Mouse (Mus musculus) cortical plate, adult 2 months (tissue): ENCODE data around the gene Plxdc1. TPM values are rescaled to one million over a fixed set of nuclear protein-coding genes. Genes with fewer than 3 reads are reported as not detected.

ENCODE experiments used
- H3K27ac ChIP-seq: fragments of 200-500 bp; 2 replicates; pipeline ENCODE4 v1.5.1; 2012; ENCODE audit warnings: low read length, control low read depth, inconsistent platforms; ENCODE audit not compliant: insufficient read depth
- H3K4me1 ChIP-seq: fragments of 200-500 bp; 2 replicates; pipeline ENCODE4 v1.6.1; 2011; ENCODE audit warnings: low read length; ENCODE audit not compliant: control insufficient read depth, insufficient read depth
- H3K4me3 ChIP-seq: fragments of 200-500 bp; 2 replicates; pipeline ENCODE4 v1.5.1; 2011; ENCODE audit warnings: mild to moderate bottlenecking, low read length, control low read depth; ENCODE audit not compliant: insufficient read depth
- CTCF ChIP-seq: fragments of 200-500 bp; IDR thresholded peaks from 2 replicates; pipeline ENCODE4 v1.5.1; 2011; ENCODE audit warnings: mild to moderate bottlenecking, control low read depth, low read length; ENCODE audit not compliant: insufficient read depth; ENCODE audit errors: extremely low read depth
- POLR2A ChIP-seq: fragments of 200-500 bp; IDR thresholded peaks from 2 replicates; pipeline ENCODE4 v1.6.1; 2011; ENCODE audit warnings: mild to moderate bottlenecking, low read length, control low read depth; ENCODE audit not compliant: insufficient read depth; ENCODE audit errors: extremely low read depth
- polyA plus RNA-seq: library from polyadenylated mRNA; depleted of rRNA; stranded (reverse); fragments of >200 nt; gene quantifications from 2 replicates; pipeline ENCODE4 v1.2.3, GENCODE M21; 2012

Gene Plxdc1
- polyA plus RNA-seq, 1 experiment = 29.2 TPM

DNA sequence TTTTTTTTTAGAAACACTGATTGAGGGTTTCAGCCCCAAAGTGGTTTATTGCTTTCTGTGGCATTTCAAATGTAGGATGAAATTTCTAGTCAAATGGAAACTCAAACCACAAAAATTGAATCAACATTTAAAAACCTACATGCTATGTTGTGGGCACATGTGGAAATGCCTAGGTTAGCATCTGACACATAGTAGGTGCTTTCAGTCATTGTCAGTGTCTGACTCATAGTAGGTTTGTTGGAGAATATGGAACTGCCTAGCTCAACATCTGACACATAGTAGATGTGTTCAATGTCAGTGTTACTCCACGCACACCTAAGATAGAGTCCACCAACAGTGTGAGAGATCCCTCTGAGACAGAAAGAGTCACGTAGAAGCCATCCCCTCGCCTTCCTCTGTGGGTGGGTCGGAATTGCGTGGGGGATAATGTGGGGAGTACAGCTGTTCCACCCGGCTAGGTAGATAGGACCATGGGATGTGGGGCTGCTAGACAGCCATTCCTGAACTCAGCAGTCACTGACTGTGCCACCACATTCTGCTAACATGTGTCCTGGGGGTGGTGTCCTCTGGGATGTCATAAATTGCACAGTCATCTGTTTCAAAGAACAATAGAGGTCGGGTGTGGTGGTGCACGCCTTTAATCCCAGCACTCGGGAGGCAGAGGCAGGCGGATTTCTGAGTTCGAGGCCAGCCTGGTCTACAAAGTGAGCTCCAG, 77.5 kb downstream of the Plxdc1 start:
- H3K4me1 ChIP-seq = no peaks in the 10 kb centered on the region
- TF ChIP-seq POLR2A = no peak
- no peak for TF ChIP-seq CTCF
- H3K27ac ChIP-seq = no peak overlapping the region
- no peak overlapping the region for H3K4me3 ChIP-seq

DNA sequence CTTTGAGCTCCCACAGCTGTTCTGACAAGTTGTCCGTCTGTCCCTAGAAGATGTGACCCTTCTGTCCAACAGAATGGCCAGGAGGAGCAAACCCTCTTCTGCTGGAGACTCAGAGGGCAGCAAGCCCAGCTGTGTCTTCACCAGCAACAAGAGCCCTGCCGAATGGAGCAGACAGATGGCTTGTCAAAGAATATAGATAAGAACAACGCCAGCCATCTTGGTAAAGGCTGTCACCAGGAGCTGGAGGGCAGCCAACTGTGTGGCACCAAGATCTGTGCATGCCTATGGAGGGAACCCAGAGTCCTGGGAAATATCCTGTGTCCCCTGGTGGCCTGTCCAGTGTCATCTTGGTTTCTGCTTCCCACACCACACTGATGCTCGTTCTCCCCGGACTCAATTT, 78.3 kb downstream of the Plxdc1 start:
- Histone ChIP-seq H3K4me1 (no peaks in the 10 kb centered on the region), H3K4me3 (no peak overlapping the region), H3K27ac (no peak overlapping the region)
- TF ChIP-seq CTCF (no peak), POLR2A (no peak)

DNA sequence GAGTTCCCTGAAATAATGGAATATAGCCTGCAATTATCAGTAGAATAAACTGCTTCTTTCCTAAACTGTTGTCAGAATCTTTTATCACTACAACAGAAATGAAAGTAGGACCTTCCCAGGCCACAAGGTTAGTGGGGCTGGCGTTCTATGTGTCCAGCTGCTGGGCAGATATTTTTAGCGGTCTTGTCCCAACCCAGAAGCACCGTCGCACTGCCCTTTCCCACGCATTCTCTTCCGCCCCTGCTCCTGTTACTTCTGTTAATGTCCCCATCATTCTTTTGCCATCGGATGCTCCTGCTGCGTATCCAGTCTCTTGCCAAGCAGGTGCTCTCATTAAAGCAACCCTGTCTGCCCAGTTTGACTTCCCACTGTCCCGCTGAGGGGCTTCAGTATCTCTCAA, 79.3 kb downstream of the Plxdc1 start:
- H3K4me1 ChIP-seq = no peaks in the 10 kb centered on the region
- no peak overlapping the region for H3K4me3 ChIP-seq
- no peak overlapping the region for H3K27ac ChIP-seq
- TF ChIP-seq POLR2A = no peak

DNA sequence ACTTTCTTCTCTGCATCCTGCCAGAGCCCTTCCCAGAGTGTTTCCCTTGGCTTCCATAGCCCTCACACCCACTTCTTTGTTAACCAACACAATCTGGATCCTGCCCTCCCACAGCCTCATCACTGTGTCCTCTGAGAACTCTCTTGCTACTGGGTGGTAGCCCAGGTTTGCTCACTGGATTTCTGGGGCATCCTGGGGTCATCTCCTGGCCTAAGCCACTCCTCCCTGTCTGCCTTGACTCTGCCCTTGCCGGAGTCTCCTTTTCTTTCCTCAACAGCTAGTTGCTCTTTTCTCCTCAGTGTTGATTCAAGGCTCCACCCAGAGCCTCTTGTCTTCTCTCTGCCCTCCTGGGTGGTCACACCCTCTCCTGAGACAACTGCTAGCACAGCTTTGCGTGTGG, 80.3 kb downstream of the Plxdc1 start:
- Histone ChIP-seq H3K27ac (no peak overlapping the region), H3K4me3 (no peak overlapping the region), H3K4me1 (no peaks in the 10 kb centered on the region)
- TF ChIP-seq POLR2A (no peak), CTCF (no peak)

DNA sequence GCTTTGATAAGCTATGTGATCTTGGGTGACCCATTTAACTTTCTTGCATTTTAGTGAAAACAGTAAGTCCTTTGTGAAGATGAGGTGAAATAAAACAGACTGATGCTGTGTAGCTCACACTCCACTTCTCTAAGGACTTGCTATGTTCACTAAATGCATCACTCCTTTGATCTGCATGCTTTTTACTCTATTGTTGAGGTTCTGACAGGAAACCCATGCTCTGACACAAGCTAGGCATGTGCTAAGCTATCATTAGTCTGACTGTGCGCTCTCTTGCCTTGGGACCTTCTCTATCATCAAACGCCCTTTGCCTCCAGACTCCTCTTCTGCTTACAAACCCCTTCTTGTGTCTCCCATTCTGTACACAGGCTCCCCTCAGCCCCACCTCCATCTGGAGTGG, 80.7 kb downstream of the Plxdc1 start:
- Histone ChIP-seq H3K4me1 (no peaks in the 10 kb centered on the region), H3K27ac (no peak overlapping the region), H3K4me3 (no peak overlapping the region)
- TF ChIP-seq POLR2A (no peak), CTCF (no peak)

DNA sequence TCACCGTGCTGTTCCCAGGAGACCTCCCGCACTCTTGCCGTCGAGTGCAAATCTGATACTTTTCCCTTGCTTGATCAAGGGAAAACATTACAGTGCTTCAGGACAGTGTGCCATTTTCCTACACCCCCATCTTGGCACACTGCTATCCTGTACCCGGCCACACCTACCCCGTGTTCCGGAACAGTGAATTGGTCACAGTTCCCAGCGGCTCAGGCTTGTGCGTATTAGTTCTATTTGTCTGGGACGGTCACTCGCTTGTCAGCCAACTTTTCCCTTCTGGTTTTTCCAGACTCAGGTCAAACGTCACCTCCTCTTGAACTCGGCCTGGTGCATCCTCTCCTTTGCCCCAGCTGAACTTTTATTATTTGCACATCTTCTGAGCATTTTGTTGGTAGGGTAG, 81.4 kb downstream of the Plxdc1 start:
- H3K4me3 ChIP-seq = no peak overlapping the region
- TF ChIP-seq POLR2A = no peak
- no peak for TF ChIP-seq CTCF

DNA sequence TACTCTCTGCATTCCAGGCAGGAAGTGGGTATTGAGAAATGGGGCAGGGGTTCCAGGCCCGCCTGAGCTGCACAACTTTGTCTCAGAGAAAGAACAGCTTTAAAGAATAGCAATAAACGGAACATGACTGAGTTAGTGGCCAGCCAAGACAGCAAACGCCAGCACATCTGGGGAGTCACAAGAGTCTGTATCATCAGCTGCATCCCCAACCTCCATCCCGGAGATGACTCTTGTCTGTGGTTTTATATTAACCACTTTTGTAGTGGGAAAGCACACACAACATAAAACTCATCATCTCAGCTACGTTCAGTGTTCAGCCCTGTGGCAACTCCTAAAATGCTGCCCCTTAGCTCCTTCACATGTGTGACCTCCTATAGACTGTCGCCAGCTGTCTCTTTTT, 84.4 kb downstream of the Plxdc1 start:
- TF ChIP-seq CTCF (no peak), POLR2A (no peak)
- Histone ChIP-seq H3K27ac (no peak overlapping the region), H3K4me3 (no peak overlapping the region), H3K4me1 (no peaks in the 10 kb centered on the region)

More for the DNA sequence above, 81.4 kb downstream of the Plxdc1 start:
- Histone ChIP-seq H3K27ac (no peak overlapping the region), H3K4me1 (no peaks in the 10 kb centered on the region)

DNA sequence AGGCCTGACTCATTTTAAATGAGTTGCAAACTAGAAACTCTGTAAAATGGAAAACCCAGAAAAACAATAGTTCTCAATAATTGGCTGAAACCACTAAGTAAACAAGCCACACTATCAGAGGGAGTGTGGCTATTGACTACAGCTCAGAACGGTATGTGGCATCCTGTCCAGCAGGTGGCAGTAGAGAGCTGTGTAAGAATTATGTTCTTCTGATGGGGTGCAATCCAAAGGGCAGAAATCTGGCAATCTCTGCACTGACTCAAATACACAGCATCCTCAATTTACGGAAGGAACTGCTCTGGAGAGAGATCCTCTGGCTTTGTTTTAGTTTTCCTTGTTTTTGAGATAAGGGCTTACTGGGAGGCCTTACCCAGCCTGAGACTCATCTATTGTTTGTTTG, 86.4 kb downstream of the Plxdc1 start:
- H3K4me1 ChIP-seq = no peaks in the 10 kb centered on the region
- H3K27ac ChIP-seq = no peak overlapping the region
- TF ChIP-seq POLR2A (no peak), CTCF (peak; percentile 96)
- H3K4me3 ChIP-seq = no peak overlapping the region

DNA sequence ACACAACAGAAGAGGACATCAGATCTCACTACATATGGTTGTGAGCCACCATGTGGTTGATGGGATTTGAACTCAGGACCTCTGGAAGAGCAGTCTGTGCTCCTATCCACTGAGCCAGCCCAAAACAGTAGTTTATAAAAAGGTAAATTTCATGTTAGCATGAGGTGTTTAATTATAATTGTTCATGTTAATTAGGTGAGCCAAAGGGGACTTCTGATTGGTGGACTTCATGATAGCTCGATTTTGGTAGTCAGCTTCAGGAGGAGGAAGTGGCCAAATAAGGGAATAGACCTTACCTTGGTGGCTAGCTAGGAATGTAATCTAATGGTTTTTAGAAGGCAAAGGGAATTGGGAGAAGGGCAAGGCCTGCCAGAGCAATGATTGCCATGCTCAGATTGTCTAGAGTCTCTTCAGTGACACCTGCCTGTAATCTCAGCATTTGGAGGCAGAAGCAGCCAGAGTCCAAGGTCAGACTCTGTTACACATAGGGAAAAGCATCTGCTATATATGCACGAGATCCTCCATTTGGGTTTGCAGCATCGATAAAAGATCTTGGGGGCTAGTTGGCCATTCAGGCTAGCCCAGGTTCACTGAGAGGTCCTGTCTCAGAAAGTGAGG, 88.6 kb downstream of the Plxdc1 start:
- Histone ChIP-seq H3K4me3 (no peak overlapping the region), H3K4me1 (no peaks in the 10 kb centered on the region), H3K27ac (no peak overlapping the region)
- no peak for TF ChIP-seq CTCF

DNA sequence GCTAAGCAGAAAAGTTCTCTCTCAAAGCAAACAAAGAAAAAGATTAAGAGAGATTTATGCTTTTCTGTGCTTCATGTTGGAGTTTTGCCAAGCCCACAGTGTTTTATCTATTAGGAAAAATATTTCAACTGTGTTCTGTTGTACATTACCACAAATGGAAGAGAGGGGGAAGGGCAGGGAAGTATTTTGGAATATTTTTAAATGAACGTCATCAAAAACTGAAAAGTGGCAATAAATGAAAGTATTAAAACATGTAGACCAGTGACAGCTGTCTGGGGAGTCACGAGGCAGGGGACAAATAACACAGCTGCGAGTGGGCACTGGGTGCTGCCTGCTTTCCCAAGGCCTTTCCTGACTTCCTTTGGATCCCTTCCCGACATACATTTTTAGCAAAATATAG, 89.6 kb downstream of the Plxdc1 start:
- TF ChIP-seq POLR2A (no peak), CTCF (no peak)
- no peaks in the 10 kb centered on the region for H3K4me1 ChIP-seq
- H3K4me3 ChIP-seq = no peak overlapping the region
- no peak overlapping the region for H3K27ac ChIP-seq

DNA sequence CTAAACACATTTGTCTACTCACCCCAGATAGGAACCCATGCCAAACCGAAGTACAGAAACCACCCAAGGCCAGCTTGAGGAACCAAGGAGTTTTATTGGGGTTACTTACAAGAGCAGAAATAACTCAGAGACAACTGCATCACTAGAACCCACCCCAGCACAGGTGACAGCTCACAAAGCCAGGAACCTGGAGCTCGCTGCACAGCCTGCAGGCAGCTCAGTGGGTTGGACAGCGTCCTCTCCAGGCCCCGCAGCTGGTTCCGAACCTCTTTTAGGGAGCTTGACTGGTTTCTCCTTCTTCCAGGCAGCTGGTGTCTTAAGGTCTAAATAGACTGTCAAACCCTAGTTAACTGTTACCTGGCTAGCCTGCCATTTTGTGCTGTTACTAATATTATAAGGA, 94.4 kb downstream of the Plxdc1 start:
- Histone ChIP-seq H3K27ac (no peak overlapping the region), H3K4me3 (no peak overlapping the region), H3K4me1 (no peaks in the 10 kb centered on the region)
- no peak for TF ChIP-seq POLR2A
